In the genomic region with DNA sequence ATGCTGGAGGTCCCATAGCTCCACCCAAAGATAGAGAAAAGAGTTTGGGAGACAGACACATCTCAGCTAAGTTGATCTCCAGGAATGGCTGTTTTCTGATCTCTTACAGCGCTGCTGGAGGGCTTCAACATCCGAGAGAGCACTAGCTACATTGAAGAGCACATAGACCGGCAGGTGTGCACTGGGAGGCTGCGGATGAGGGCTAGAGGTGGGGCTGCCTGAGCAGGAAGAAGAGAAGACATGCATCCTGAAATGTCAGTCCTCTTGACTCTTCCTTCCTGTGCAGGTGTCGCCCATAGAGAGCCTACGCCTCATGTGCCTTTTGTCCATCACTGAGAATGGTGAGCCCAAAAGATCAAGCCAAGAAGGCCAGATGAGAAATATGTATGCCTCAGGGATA, we compare ENCODE assay signal across 14 mouse cellular contexts.
"Had no signal": no experiment of that assay in that cellular context is flagged by ENCODE, and none has a peak within 500 bp of the region (broad histone marks: within the 10 kb centered on the region; RNA-seq: fewer than 3 reads in every experiment).

No protein-coding gene starts in this region.

- H3K27ac ChIP-seq: kidney, postnatal 0 days; layer of hippocampus, adult 2 months; left cerebral cortex, adult 2 months; liver, embryonic 14.5 days; lung, embryonic 15.5 days; macrophage; midbrain, embryonic 10.5 days; stomach, postnatal 0 days had no signal

- DNase-seq: kidney, adult 2 months; kidney, postnatal 25 days; layer of hippocampus, adult 9-11 months; lung, postnatal 10 days; midbrain, embryonic 14.5 days had no signal

- H3K4me1 ChIP-seq: lung, embryonic 15.5 days; midbrain, embryonic 10.5 days had no signal

- H3K27me3 ChIP-seq: lung, embryonic 15.5 days had no signal

- H3K9me3 ChIP-seq: lung, embryonic 15.5 days; midbrain, embryonic 10.5 days had no signal

- H3K9ac ChIP-seq: liver, embryonic 14.5 days; lung, embryonic 15.5 days had no signal

- H3K4me2 ChIP-seq: lung, embryonic 15.5 days had no signal

- H3K4me3 ChIP-seq: layer of hippocampus, adult 2 months; left cerebral cortex, adult 2 months; lung, embryonic 15.5 days; midbrain, embryonic 10.5 days had no signal

- ATAC-seq: intestine, postnatal 0 days had no signal
